Mouse (Mus musculus): ENCODE measurements around the gene Zp2.

Zp2 gene

GRCm38 (mm10) chr7:120157575-120158061, 12.5 kb upstream of the Zp2 start:
- ChIA-PET CTCF (interaction anchor here in 1 of 4 experiments (0.7 to 1.5 kb wide), 2 partner anchors 31 to 170 kb away, joined by 3 to 5 read pairs; no protein-coding TSS in a partner anchor), POLR2A (interaction anchor here in 3 of 4 experiments (0.5 to 3.6 kb wide), 12 partner anchors 11 to 581 kb away, joined by 3 to 22 read pairs (median 4); partner anchors contain the start of genes Crym (in 2 of the 3), Tmem159 (in 2 of the 3), Anks4b (in 1 of the 3) and Zp2 (in 1 of the 3))

DNA sequence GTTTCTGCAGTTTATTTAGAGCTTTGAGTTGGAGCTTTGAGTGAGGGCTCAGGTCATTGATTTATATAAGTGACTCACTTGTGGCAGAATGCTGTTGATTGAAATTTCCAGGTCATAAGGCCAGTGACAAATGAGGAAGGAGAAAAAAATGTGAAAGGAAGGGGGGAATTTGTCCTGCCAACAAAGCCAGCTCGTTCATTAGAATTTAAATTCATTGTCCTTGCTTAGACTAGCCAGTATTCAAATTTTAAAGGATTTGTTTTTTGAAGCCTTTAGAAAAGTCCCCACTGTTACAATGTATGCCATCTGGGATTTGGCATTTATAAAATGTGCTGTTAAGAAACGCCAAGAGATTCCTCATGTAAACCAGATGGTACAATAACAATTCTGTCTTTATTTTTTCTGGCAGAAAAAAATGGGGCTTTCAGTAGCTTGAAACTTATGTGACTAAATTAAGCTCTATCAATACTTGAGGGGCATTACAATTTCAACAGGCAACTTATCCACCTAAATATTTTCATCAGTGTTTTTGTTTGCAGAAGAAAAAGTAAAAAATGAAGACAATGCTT, 11.8 kb upstream of the Zp2 start:
- ChIA-PET POLR2A (interaction anchor here in 2 of 4 experiments (0.8 to 3.6 kb wide), 5 partner anchors 19 to 259 kb away, joined by 3 to 22 read pairs (median 5); partner anchors contain the start of genes Crym (in 1 of the 2) and Tmem159 (in 1 of the 2)), CTCF (interaction anchor here in 2 of 4 experiments (0.6 to 0.7 kb wide), 2 partner anchors 80 to 170 kb away, joined by 3 to 5 read pairs; no protein-coding TSS in a partner anchor)

- CTCF ChIA-PET: interaction anchor here in 2 of 4 experiments (0.7 to 0.8 kb wide), 2 partner anchors 26 to 58 kb away, joined by 3 read pairs; no protein-coding TSS in a partner anchor
- POLR2A ChIA-PET: interaction anchor here in 1 of 4 experiments (0.6 to 1.5 kb wide), 2 partner anchors 8 to 12 kb away, joined by 3 to 4 read pairs; no protein-coding TSS in a partner anchor
These were observed 5.8 kb upstream of the Zp2 start for GRCm38 (mm10) chr7:120150898-120151297.

GRCm38 (mm10) chr7:120150257-120150656, 5.2 kb upstream of the Zp2 start:
- ChIA-PET POLR2A (interaction anchor here in 1 of 4 experiments (0.6 kb wide), 1 partner anchor 12 kb away, joined by 4 read pairs; no protein-coding TSS in a partner anchor), CTCF (interaction anchor here in 2 of 4 experiments (0.7 to 1.1 kb wide), 4 partner anchors 25 to 201 kb away, joined by 3 read pairs; no protein-coding TSS in a partner anchor)

DNA sequence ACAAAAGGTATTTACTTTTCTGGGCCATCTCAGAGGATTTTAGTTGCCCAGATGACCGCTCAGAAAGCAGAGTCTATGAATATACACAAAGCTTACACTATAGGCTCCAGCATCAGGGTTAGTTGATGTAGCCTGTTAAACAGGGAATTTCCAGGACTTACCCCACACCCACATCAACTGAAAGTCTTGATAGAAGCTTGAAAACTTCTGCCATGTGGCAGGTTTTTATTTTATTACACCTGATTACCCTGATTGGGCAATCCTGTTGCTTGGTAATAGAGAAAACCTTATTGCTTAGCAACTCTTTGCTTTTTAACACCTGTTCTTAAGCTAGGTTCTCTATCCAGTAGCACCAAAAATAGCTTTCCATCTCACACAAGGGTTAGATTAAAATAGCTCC, 2.3 kb downstream of the Zp2 start:
- POLR2A ChIA-PET: interaction anchor here in 1 of 4 experiments (0.7 kb wide), 1 partner anchor 9 kb away, joined by 3 read pairs; no protein-coding TSS in a partner anchor
- CTCF ChIA-PET: interaction anchor here in 1 of 4 experiments (1.4 kb wide), 1 partner anchor 18 kb away, joined by 3 read pairs; no protein-coding TSS in a partner anchor

- POLR2A ChIA-PET: no interaction called here
- CTCF ChIA-PET: no interaction called here
These were observed 16.1 kb downstream of the Zp2 start for GRCm38 (mm10) chr7:120128951-120129350.

GRCm38 (mm10) chr7:120127686-120128059, 17.4 kb downstream of the Zp2 start:
- ChIA-PET CTCF (interaction anchor here in 2 of 4 experiments (1.6 to 6.3 kb wide), 2 partner anchors 74 to 76 kb away, joined by 5 to 49 read pairs; partner anchors contain the start of genes Abca14 (in 1 of the 2) and Crym (in 1 of the 2)), POLR2A (interaction anchor here in 3 of 4 experiments (0.7 to 1.5 kb wide), 3 partner anchors 29 to 76 kb away, joined by 3 to 4 read pairs (median 3); partner anchors contain the start of gene Abca14 (in 1 of the 3))

DNA sequence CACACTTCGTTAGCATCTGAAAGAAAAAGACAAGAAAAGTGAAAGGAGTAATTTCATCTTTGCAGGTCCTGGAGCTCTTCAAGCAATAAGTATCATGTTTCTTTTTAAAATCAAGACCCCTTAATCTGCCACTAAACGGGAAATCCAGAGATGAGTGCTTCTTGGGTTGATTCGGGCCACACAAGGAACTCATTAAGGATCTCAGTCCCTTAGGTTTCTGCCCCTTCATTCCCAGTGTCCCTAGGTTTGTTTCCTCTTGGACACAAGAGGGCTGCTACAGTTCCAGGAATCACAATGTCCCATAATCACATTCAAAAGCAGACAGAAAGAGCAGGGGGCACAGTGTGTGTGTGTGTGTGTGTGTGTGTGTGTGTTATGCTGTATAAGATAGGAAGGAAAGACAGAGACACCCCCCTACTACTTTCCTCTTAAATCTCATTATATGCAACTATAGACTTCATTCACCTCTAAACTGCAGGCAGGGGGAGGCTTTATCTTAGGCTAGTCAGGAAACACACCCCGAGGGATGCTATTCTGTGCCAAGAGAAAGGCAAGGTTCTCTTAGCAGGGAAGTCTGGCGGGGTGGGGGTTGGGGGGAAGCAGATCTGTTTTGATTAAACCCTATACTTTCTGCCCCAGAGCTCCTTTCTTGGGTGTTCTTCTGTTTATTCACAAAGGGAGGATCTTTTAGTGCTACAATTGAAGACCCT, 18.0 kb downstream of the Zp2 start:
- CTCF ChIA-PET: interaction anchor here in 3 of 4 experiments (0.6 to 6.3 kb wide), 7 partner anchors 29 to 114 kb away, joined by 3 to 49 read pairs (median 3); partner anchors contain the start of genes Abca14 (in 3 of the 3) and Crym (in 1 of the 3)
- POLR2A ChIA-PET: interaction anchor here in 2 of 4 experiments (1.3 to 2.4 kb wide), 3 partner anchors 25 to 76 kb away, joined by 3 to 7 read pairs (median 4); partner anchors contain the start of genes Abca14 (in 1 of the 2) and Tmem159 (in 1 of the 2)

GRCm38 (mm10) chr7:120124844-120125243, 20.2 kb downstream of the Zp2 start:
- CTCF ChIA-PET: interaction anchor here (0.6 to 6.3 kb wide), 47 partner anchors 12 to 1453 kb away, joined by 3 to 49 read pairs (median 4); partner anchors contain the start of genes Abca14 (in 4 of the 4), Crym (in 2 of the 4), Abca15 (in 1 of the 4) and Tmem159 (in 1 of the 4)

GRCm38 (mm10) chr7:120123776-120124175, 21.3 kb downstream of the Zp2 start:
- CTCF ChIA-PET: interaction anchor here (0.7 to 6.3 kb wide), 15 partner anchors 11 to 279 kb away, joined by 3 to 49 read pairs (median 6); partner anchors contain the start of genes Abca14 (in 4 of the 4) and Abca15 (in 1 of the 4)
- POLR2A ChIA-PET: interaction anchor here in 1 of 4 experiments (1.1 to 1.9 kb wide), 2 partner anchors 80 to 204 kb away, joined by 3 to 8 read pairs; partner anchors contain the start of gene Abca14

More at GRCm38 (mm10) chr7:120124844-120125243, 20.2 kb downstream of the Zp2 start:
- POLR2A ChIA-PET: interaction anchor here (0.6 to 2.4 kb wide), 8 partner anchors 14 to 203 kb away, joined by 3 to 8 read pairs (median 3); partner anchors contain the start of genes Abca14 (in 1 of the 4) and Tmem159 (in 1 of the 4)

GRCm38 (mm10) chr7:120117529-120117928, 27.6 kb downstream of the Zp2 start:
- CTCF ChIA-PET: interaction anchor here in 1 of 4 experiments (2.4 kb wide), 1 partner anchor 19 kb away, joined by 7 read pairs; no protein-coding TSS in a partner anchor
- POLR2A ChIA-PET: no interaction called here

DNA sequence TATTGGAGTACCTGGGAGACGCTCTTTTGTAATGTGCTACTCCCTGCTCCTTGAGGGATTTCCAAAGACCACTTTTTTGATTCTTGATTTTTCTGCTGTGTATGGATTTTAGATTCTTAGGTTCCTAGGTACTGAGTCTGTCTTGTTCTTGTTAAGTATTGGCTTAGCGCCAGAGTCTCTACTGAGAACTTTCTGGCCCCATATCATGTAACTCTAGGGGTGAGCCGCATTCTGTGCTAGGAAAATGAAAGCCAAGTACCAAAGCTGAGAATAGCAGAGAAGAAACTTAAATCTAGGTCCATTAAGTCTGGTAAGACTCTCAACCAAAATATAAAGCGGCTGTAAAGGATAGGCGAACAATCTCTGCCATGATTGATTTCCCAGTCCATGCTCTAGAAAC, 28.1 kb downstream of the Zp2 start:
- POLR2A ChIA-PET: no interaction called here
- CTCF ChIA-PET: interaction anchor here in 1 of 4 experiments (2.4 kb wide), 1 partner anchor 19 kb away, joined by 7 read pairs; no protein-coding TSS in a partner anchor

DNA sequence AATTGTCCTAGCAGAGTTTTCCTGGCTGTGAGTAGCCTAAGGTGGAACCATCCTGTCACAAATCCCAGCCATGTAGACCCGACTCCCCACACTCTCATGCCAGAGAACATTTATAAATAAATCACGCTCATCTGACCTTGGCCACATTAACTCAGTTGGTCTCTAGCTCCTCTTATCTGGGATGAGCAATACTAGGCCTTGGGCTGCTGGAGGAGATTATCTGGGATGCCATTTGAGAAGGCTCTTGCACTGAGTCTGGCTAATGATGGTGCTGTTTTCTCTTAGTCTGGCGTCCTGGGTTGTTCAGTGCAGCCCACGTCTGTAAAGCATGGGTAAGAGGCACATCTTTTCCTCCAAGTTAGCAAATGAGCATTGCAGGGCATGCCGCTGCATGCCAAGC, 35.4 kb downstream of the Zp2 start:
- ChIA-PET CTCF (interaction anchor here in 1 of 4 experiments (1.3 kb wide), 1 partner anchor 12 kb away, joined by 3 read pairs; no protein-coding TSS in a partner anchor), POLR2A (no interaction called here)

GRCm38 (mm10) chr7:120106356-120106755, 38.7 kb downstream of the Zp2 start:
- POLR2A ChIA-PET: no interaction called here
- CTCF ChIA-PET: interaction anchor here in 2 of 4 experiments (0.6 to 1.0 kb wide), 2 partner anchors 41 to 257 kb away, joined by 3 read pairs; no protein-coding TSS in a partner anchor

DNA sequence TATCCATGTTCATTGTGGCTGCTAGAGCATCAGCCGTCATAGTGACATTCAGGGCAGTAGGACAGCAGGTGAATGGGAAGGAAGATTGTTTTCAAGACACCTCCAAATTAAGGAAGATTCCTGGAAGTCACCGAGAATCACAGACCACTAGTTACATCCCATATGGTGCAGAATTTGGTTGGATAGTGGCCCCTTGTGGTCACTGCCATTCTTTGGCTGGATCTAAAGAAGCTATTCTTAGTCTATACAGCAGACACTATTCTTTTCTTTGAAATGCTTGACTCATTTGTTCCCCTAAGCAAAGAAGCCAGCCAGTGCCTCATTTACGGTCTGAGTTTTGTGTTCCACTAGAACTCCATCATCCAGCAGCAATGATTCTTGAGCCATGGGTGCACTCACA, 40.1 kb downstream of the Zp2 start:
- CTCF ChIA-PET: no interaction called here
- POLR2A ChIA-PET: no interaction called here

DNA sequence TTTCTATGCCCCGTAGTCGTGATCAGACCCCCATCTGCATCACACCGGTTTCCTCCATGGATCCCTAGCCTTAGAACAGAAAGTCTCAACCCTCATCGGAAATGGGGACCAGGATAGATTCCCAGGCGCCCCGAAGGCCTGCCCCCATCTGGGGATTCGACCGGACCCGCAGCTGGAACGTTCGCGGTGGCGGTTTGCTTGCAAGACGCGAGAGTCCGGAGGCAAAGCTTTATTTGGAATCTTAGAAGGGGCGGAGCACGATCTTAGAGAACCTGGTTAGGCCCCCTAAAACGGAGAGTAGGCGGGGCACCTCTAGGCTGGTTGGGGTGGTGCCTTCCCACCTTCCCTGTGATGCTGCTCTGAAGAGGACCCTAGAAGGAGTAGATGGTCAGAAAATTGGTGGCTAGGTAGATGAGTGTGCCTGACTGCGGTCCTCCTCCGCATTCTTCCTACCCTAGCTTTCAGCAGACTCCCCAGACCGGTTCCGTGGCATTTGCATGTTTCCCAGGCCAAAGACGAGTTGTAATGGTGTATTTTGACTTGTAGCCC, 42.0 kb downstream of the Zp2 start:
- ChIA-PET POLR2A (interaction anchor here in 2 of 4 experiments (0.8 to 3.9 kb wide), 10 partner anchors 9 to 243 kb away, joined by 3 to 22 read pairs (median 4); partner anchors contain the start of genes Dcun1d3 (in 1 of the 2) and Lyrm1 (in 1 of the 2)), CTCF (interaction anchor here in 3 of 4 experiments (0.5 to 2.3 kb wide), 9 partner anchors 10 to 429 kb away, joined by 3 to 8 read pairs (median 4); partner anchors contain the start of genes Abca14 (in 1 of the 3) and Crym (in 1 of the 3))
